Mouse (Mus musculus): ENCODE results near the gene Aox4.

The Aox4 gene

GRCm38 (mm10) chr1:58253466-58253865 lies 43.3 kb downstream of the Aox4 start:
- no peak for DNase-seq

- DNase-seq = no peak
Observed at GRCm38 (mm10) chr1:58257195-58257991, 47.2 kb downstream of the Aox4 start.

- no peak for DNase-seq
Observed at GRCm38 (mm10) chr1:58260311-58260710, 50.1 kb downstream of the Aox4 start.

- DNase-seq = no peak
Observed at GRCm38 (mm10) chr1:58268231-58268630, 58.0 kb downstream of the Aox4 start.

GRCm38 (mm10) chr1:58270807-58271569 lies 60.8 kb downstream of the Aox4 start:
- peak; percentile 8 for DNase-seq

GRCm38 (mm10) chr1:58275879-58276278 lies 65.7 kb downstream of the Aox4 start:
- DNase-seq = no peak

- no peak for DNase-seq
Observed at GRCm38 (mm10) chr1:58278026-58278425, 67.8 kb downstream of the Aox4 start, which contains the start of gene Aox2. Gene Aox2, plus strand, starts transcription at chr1:58278326.

- no peak for DNase-seq
Observed at GRCm38 (mm10) chr1:58278513-58278912, 68.3 kb downstream of the Aox4 start.

- DNase-seq = no peak
Observed at GRCm38 (mm10) chr1:58280381-58280780, 70.2 kb downstream of the Aox4 start.

- DNase-seq = no peak
Observed at GRCm38 (mm10) chr1:58280939-58281624, 70.9 kb downstream of the Aox4 start.

GRCm38 (mm10) chr1:58281625-58281988 lies 71.4 kb downstream of the Aox4 start:
- DNase-seq = no peak

GRCm38 (mm10) chr1:58284505-58284904 lies 74.3 kb downstream of the Aox4 start:
- no peak for DNase-seq

- no peak for DNase-seq
Observed at GRCm38 (mm10) chr1:58288091-58288490, 77.9 kb downstream of the Aox4 start.

GRCm38 (mm10) chr1:58289863-58290469 lies 79.8 kb downstream of the Aox4 start:
- no peak for DNase-seq

GRCm38 (mm10) chr1:58291394-58292300 lies 81.5 kb downstream of the Aox4 start:
- no peak for DNase-seq

GRCm38 (mm10) chr1:58294730-58295129 lies 84.5 kb downstream of the Aox4 start:
- no peak for DNase-seq

- DNase-seq = peak; percentile 32
Observed at GRCm38 (mm10) chr1:58296278-58296677, 86.1 kb downstream of the Aox4 start.

GRCm38 (mm10) chr1:58296821-58297220 lies 86.6 kb downstream of the Aox4 start:
- no peak for DNase-seq

- DNase-seq = no peak
Observed at GRCm38 (mm10) chr1:58298347-58298746, 88.2 kb downstream of the Aox4 start.

GRCm38 (mm10) chr1:58301073-58301472 lies 90.9 kb downstream of the Aox4 start:
- no peak for DNase-seq

- DNase-seq = no peak
Observed at GRCm38 (mm10) chr1:58302015-58302414, 91.8 kb downstream of the Aox4 start.

GRCm38 (mm10) chr1:58303009-58303408 lies 92.8 kb downstream of the Aox4 start:
- no peak for DNase-seq
